Mouse (Mus musculus) heart, embryonic 16.5 days (tissue): ENCODE measurements around the gene Gm48552. TPM values are rescaled to one million over a fixed set of nuclear protein-coding genes. Genes with fewer than 3 reads are reported as not detected.

ENCODE experiments used
- ATAC-seq: fragments of 200-750 bp; cut with Nextera tagmentation; replicated peaks from 2 replicates; pipeline ENCODE4 v1.8.0; 2017; ENCODE audit warnings: moderate number of reproducible peaks; ENCODE audit not compliant: insufficient read depth, low FRiP score; ENCODE audit errors: extremely low read depth
- H3K27ac ChIP-seq: fragments of 300-500 bp; sonication (generic); 2 replicates; pipeline ENCODE4 v1.5.1; 2014; ENCODE audit warnings: mild to moderate bottlenecking, low read length, control low read depth, moderate library complexity
- H3K27me3 ChIP-seq: fragments of 300-500 bp; sonication (generic); 2 replicates; pipeline ENCODE4 v1.6.1; 2014; ENCODE audit warnings: low read length, mixed read lengths; ENCODE audit not compliant: control insufficient read depth, insufficient read depth
- H3K36me3 ChIP-seq: fragments of 300-500 bp; sonication (generic); 2 replicates; pipeline ENCODE4 v1.6.1; 2014; ENCODE audit not compliant: control insufficient read depth, insufficient read depth
- H3K4me1 ChIP-seq: fragments of 300-500 bp; sonication (generic); 2 replicates; pipeline ENCODE4 v1.6.1; 2014; ENCODE audit warnings: low read length, mixed read lengths; ENCODE audit not compliant: control insufficient read depth, insufficient read depth
- H3K4me2 ChIP-seq: fragments of 300-500 bp; sonication (generic); 2 replicates; pipeline ENCODE4 v1.6.1; 2014; ENCODE audit warnings: low read depth, mild to moderate bottlenecking, control low read depth, low read length
- H3K4me3 ChIP-seq: fragments of 300-500 bp; sonication (generic); 2 replicates; pipeline ENCODE4 v1.5.1; 2014; ENCODE audit warnings: mild to moderate bottlenecking, control low read depth, low read length
- H3K9ac ChIP-seq: fragments of 300-500 bp; sonication (generic); 2 replicates; pipeline ENCODE4 v1.6.1; 2014; ENCODE audit warnings: low read length, control low read depth
- H3K9me3 ChIP-seq: fragments of 300-500 bp; sonication (generic); replicated peaks from 2 replicates; pipeline ENCODE4 v1.6.1; 2016; ENCODE audit warnings: low read length; ENCODE audit not compliant: control insufficient read depth
- WGBS: fragments of 180-500 bp; shearing (Covaris S2); extraction: QIAGEN DNeasy Blood & Tissue Kit; methylation state at CpG from one replicate; pipeline ENCODE4 v1.1.7; 2014; 5-methylcytosine and 5-hydroxymethylcytosine counted together
- polyA plus RNA-seq: library from polyadenylated mRNA; unstranded; fragments of >200 nt; fragmentation: Nextera tagmentation; extraction: Ambion mirVana; gene quantifications from 2 replicates; pipeline ENCODE4 v1.2.1, GENCODE M21; 2015

The Gm48552 gene
- polyA plus RNA-seq, 1 experiment from 2014 or later = 0.83 TPM

GRCm38 (mm10) chr10:81407539-81408423 is 19.0 kb downstream of the Gm48552 start:
- peak overlapping the region; percentile 34 for H3K27ac ChIP-seq
- no peaks in the 10 kb centered on the region for H3K27me3 ChIP-seq
- peaks cover 27% of the 10 kb centered on the region for H3K36me3 ChIP-seq
- WGBS = 22% methylated on average over 31 of the region's 31 CpGs
- peak overlapping the region; percentile 28 for H3K4me3 ChIP-seq
- H3K4me1 ChIP-seq = peaks cover 71% of the 10 kb centered on the region
- H3K9me3 ChIP-seq = no peaks in the 10 kb centered on the region
- H3K9ac ChIP-seq = peak overlapping the region; percentile 47
- peak overlapping the region; percentile 47 for H3K4me2 ChIP-seq
- ATAC-seq = peak; percentile 33

- H3K4me3 ChIP-seq = no peak overlapping the region
- H3K4me2 ChIP-seq = no peak overlapping the region
- ATAC-seq = no peak
- peaks cover 73% of the 10 kb centered on the region for H3K4me1 ChIP-seq
- no peak overlapping the region for H3K9ac ChIP-seq
- H3K27me3 ChIP-seq = no peaks in the 10 kb centered on the region
- H3K9me3 ChIP-seq = no peaks in the 10 kb centered on the region
- H3K27ac ChIP-seq = peak overlapping the region; percentile 34
- peaks cover 27% of the 10 kb centered on the region for H3K36me3 ChIP-seq
- WGBS = 56% methylated on average over 13 of the region's 13 CpGs
Measured at GRCm38 (mm10) chr10:81408424-81408729, 19.6 kb downstream of the Gm48552 start.

- 25% methylated on average over 9 of the region's 9 CpGs for WGBS
- H3K4me2 ChIP-seq = no peak overlapping the region
- H3K4me3 ChIP-seq = no peak overlapping the region
- peaks cover 22% of the 10 kb centered on the region for H3K36me3 ChIP-seq
- H3K9me3 ChIP-seq = no peaks in the 10 kb centered on the region
- H3K9ac ChIP-seq = no peak overlapping the region
- no peaks in the 10 kb centered on the region for H3K27me3 ChIP-seq
- ATAC-seq = peak; percentile 30
- H3K27ac ChIP-seq = peak overlapping the region; percentile 100
- peaks cover 77% of the 10 kb centered on the region for H3K4me1 ChIP-seq
Measured at GRCm38 (mm10) chr10:81408871-81409291, 20.1 kb downstream of the Gm48552 start.

GRCm38 (mm10) chr10:81409330-81409729 is 20.5 kb downstream of the Gm48552 start:
- no peak for ATAC-seq
- H3K9me3 ChIP-seq = no peaks in the 10 kb centered on the region
- 0 out of 2 replicates have a peak overlapping the region, but pooled peaks have one; percentile 18 for H3K9ac ChIP-seq
- no peak overlapping the region; the same call in 1 of the 2 replicates for H3K4me3 ChIP-seq
- no peaks in the 10 kb centered on the region for H3K27me3 ChIP-seq
- peaks cover 81% of the 10 kb centered on the region for H3K4me1 ChIP-seq
- H3K36me3 ChIP-seq = peaks cover 21% of the 10 kb centered on the region
- H3K27ac ChIP-seq = peak overlapping the region; percentile 100
- peak overlapping the region; percentile 24; the same call in 1 of the 2 replicates for H3K4me2 ChIP-seq
- WGBS = 37% methylated on average over 8 of the region's 8 CpGs

- no peaks in the 10 kb centered on the region for H3K27me3 ChIP-seq
- no peaks in the 10 kb centered on the region for H3K9me3 ChIP-seq
- peaks cover 89% of the 10 kb centered on the region for H3K4me1 ChIP-seq
- H3K4me3 ChIP-seq = 0 out of 2 replicates have a peak overlapping the region, but pooled peaks have one; percentile 13
- peak overlapping the region; percentile 51; the same call in 1 of the 2 replicates for H3K9ac ChIP-seq
- peak overlapping the region; percentile 100 for H3K27ac ChIP-seq
- WGBS = 61% methylated on average over 4 of the region's 4 CpGs
- ATAC-seq = no peak
- peak overlapping the region; percentile 20; the same call in 1 of the 2 replicates for H3K4me2 ChIP-seq
- peaks cover 11% of the 10 kb centered on the region for H3K36me3 ChIP-seq
Measured at GRCm38 (mm10) chr10:81410350-81410749, 21.5 kb downstream of the Gm48552 start.

GRCm38 (mm10) chr10:81410981-81411380 is 22.2 kb downstream of the Gm48552 start:
- whole genome bisulfite sequencing = 50% methylated on average over 9 of the region's 9 CpGs
- Histone ChIP-seq H3K4me3 (no peak overlapping the region), H3K4me2 (peak overlapping the region; percentile 20; the same call in 1 of the 2 replicates)

GRCm38 (mm10) chr10:81411471-81412400 is 22.9 kb downstream of the Gm48552 start:
- H3K36me3 ChIP-seq = 0 out of 2 replicates have a peak, but pooled peaks cover 2% of the 10 kb centered on the region
- H3K4me2 ChIP-seq = peak overlapping the region; percentile 55
- ATAC-seq = peak; percentile 50
- peak overlapping the region; percentile 100 for H3K27ac ChIP-seq
- H3K9me3 ChIP-seq = no peaks in the 10 kb centered on the region
- H3K4me1 ChIP-seq = peaks cover 91% of the 10 kb centered on the region
- no peaks in the 10 kb centered on the region for H3K27me3 ChIP-seq
- 27% methylated on average over 18 of the region's 18 CpGs for WGBS
- peak overlapping the region; percentile 13; the same call in 1 of the 2 replicates for H3K4me3 ChIP-seq
- peak overlapping the region; percentile 67 for H3K9ac ChIP-seq

More at GRCm38 (mm10) chr10:81410981-81411380, 22.2 kb downstream of the Gm48552 start:
- H3K27me3 ChIP-seq = no peaks in the 10 kb centered on the region
- no peak for ATAC-seq
- peaks cover 90% of the 10 kb centered on the region for H3K4me1 ChIP-seq
- H3K9me3 ChIP-seq = no peaks in the 10 kb centered on the region
- H3K36me3 ChIP-seq = peaks cover 6% of the 10 kb centered on the region
- peak overlapping the region; percentile 50 for H3K9ac ChIP-seq
- H3K27ac ChIP-seq = peak overlapping the region; percentile 100

- Histone ChIP-seq H3K4me3 (no peak overlapping the region), H3K27me3 (no peaks in the 10 kb centered on the region), H3K9me3 (no peaks in the 10 kb centered on the region), H3K4me2 (peak overlapping the region; percentile 55), H3K36me3 (0 out of 2 replicates have a peak, but pooled peaks cover 2% of the 10 kb centered on the region), H3K9ac (peak overlapping the region; percentile 67), H3K27ac (peak overlapping the region; percentile 100), H3K4me1 (peaks cover 92% of the 10 kb centered on the region)
- no peak for ATAC-seq
- WGBS = 70% methylated on average over 16 of the region's 16 CpGs
Measured at GRCm38 (mm10) chr10:81412586-81413309, 23.9 kb downstream of the Gm48552 start.
